Mouse (Mus musculus): ENCODE data around the gene Spag6.
A peak's percentile ranks its signal among the peaks of the same experiment; 100 is the strongest.

Gene Spag6

GRCm38 (mm10) chr2:18731718-18732117 lies 37.9 kb downstream of the Spag6 start:
- DNase-seq (ENCODE audit: low read depth, low spot score), result no peak

GRCm38 (mm10) chr2:18734394-18735127 lies 40.7 kb downstream of the Spag6 start:
- no peak for DNase-seq (ENCODE audit: low read depth, low spot score)

GRCm38 (mm10) chr2:18737040-18737439 lies 43.2 kb downstream of the Spag6 start:
- no peak for DNase-seq (ENCODE audit: low read depth, low spot score)

- no peak for DNase-seq (ENCODE audit: low read depth, low spot score)
Observed at GRCm38 (mm10) chr2:18739216-18739615, 45.4 kb downstream of the Spag6 start.

GRCm38 (mm10) chr2:18756144-18756543 lies 62.3 kb downstream of the Spag6 start:
- DNase-seq (ENCODE audit: low read depth, low spot score), result no peak

GRCm38 (mm10) chr2:18764846-18765245 lies 71.0 kb downstream of the Spag6 start:
- no peak for DNase-seq (ENCODE audit: low read depth, low spot score)

GRCm38 (mm10) chr2:18765481-18766249 lies 71.8 kb downstream of the Spag6 start:
- peak; percentile 8 for DNase-seq (ENCODE audit: low read depth, low spot score)

GRCm38 (mm10) chr2:18766441-18766820 lies 72.6 kb downstream of the Spag6 start:
- DNase-seq (ENCODE audit: low read depth, low spot score), result peak; percentile 10

GRCm38 (mm10) chr2:18766821-18767541 lies 73.1 kb downstream of the Spag6 start:
- peak; percentile 85 for DNase-seq (ENCODE audit: low read depth, low spot score)

GRCm38 (mm10) chr2:18768414-18768813 lies 74.6 kb downstream of the Spag6 start:
- DNase-seq (ENCODE audit: low read depth, low spot score), result no peak

- no peak for DNase-seq (ENCODE audit: low read depth, low spot score)
Observed at GRCm38 (mm10) chr2:18772413-18772812, 78.6 kb downstream of the Spag6 start.

- no peak for DNase-seq (ENCODE audit: low read depth, low spot score)
Observed at GRCm38 (mm10) chr2:18774326-18774725, 80.5 kb downstream of the Spag6 start.

GRCm38 (mm10) chr2:18778220-18778619 lies 84.4 kb downstream of the Spag6 start:
- DNase-seq (ENCODE audit: low read depth, low spot score), result no peak

- DNase-seq (ENCODE audit: low read depth, low spot score), result no peak
Observed at GRCm38 (mm10) chr2:18779830-18780229, 86.0 kb downstream of the Spag6 start.

- DNase-seq (ENCODE audit: low read depth, low spot score), result no peak
Observed at GRCm38 (mm10) chr2:18781296-18781695, 87.5 kb downstream of the Spag6 start.

- no peak for DNase-seq (ENCODE audit: low read depth, low spot score)
Observed at GRCm38 (mm10) chr2:18794261-18794660, 100.4 kb downstream of the Spag6 start.

GRCm38 (mm10) chr2:18797776-18798175 lies 103.9 kb downstream of the Spag6 start:
- no peak for DNase-seq (ENCODE audit: low read depth, low spot score)

- no peak for DNase-seq (ENCODE audit: low read depth, low spot score)
Observed at GRCm38 (mm10) chr2:18799265-18799965, 105.6 kb downstream of the Spag6 start.

Measured in skeletal muscle tissue, adult 2 months (tissue).